Mouse (Mus musculus) midbrain, embryonic 14.5 days (tissue): ENCODE results near the gene Gpr62. TPM values are rescaled to one million over a fixed set of nuclear protein-coding genes. Genes with fewer than 3 reads are reported as not detected.
A peak's percentile ranks its signal among the peaks of the same experiment; 100 is the strongest.

ENCODE experiments used
- ATAC-seq: fragments of 200-750 bp; cut with Nextera tagmentation; 2 replicates; pipeline ENCODE4 v1.8.0; 2017; ENCODE audit warnings: moderate number of reproducible peaks, moderate library complexity; ENCODE audit not compliant: low FRiP score, low TSS enrichment
- DNase-seq: peaks from one replicate; pipeline ENCODE4 v3.0.0-alpha.2; 2015
- H3K27ac ChIP-seq: fragments of 300-500 bp; sonication (generic); replicated peaks from 2 replicates; pipeline ENCODE4 v1.5.1; 2014; ENCODE audit warnings: mild to moderate bottlenecking, low read depth, low read length, moderate library complexity
- H3K27me3 ChIP-seq: fragments of 300-500 bp; sonication (generic); 2 replicates; pipeline ENCODE4 v1.6.1; 2014; ENCODE audit warnings: low read length, control low read depth, mixed read lengths; ENCODE audit not compliant: control insufficient read depth, insufficient read depth
- H3K36me3 ChIP-seq: fragments of 300-500 bp; sonication (generic); 2 replicates; pipeline ENCODE4 v1.6.1; 2014; ENCODE audit warnings: low read length, control low read depth; ENCODE audit not compliant: control insufficient read depth, insufficient read depth
- H3K4me1 ChIP-seq: fragments of 300-500 bp; sonication (generic); 2 replicates; pipeline ENCODE4 v1.6.1; 2014; ENCODE audit warnings: mild to moderate bottlenecking, antibody characterized with exemption, low read length, control low read depth; ENCODE audit not compliant: control insufficient read depth, insufficient read depth
- H3K4me2 ChIP-seq: fragments of 300-500 bp; sonication (generic); 2 replicates; pipeline ENCODE4 v1.6.1; 2014; ENCODE audit warnings: mild to moderate bottlenecking, low read length, moderate library complexity
- H3K4me3 ChIP-seq: fragments of 300-500 bp; sonication (generic); replicated peaks from 2 replicates; pipeline ENCODE4 v1.5.1; 2014; ENCODE audit warnings: low read depth, low read length
- H3K9ac ChIP-seq: fragments of 300-500 bp; sonication (generic); replicated peaks from 2 replicates; pipeline ENCODE4 v1.6.1; 2014; ENCODE audit warnings: mild to moderate bottlenecking, low read length, moderate library complexity
- H3K9me3 ChIP-seq: fragments of 300-500 bp; sonication (generic); 2 replicates; pipeline ENCODE4 v1.6.1; 2016; ENCODE audit warnings: low read length, control low read depth, mixed read lengths; ENCODE audit not compliant: control insufficient read depth
- WGBS: fragments of 180-500 bp; shearing (Covaris S2); extraction: QIAGEN DNeasy Blood & Tissue Kit; methylation state at CpG from one replicate; pipeline ENCODE4 v1.1.7; 2014; 5-methylcytosine and 5-hydroxymethylcytosine counted together
- polyA plus RNA-seq: library from polyadenylated mRNA; unstranded; fragments of >200 nt; fragmentation: Nextera tagmentation; extraction: Ambion mirVana; gene quantifications from 2 replicates; pipeline ENCODE4 v1.2.1, GENCODE M21; 2014

Gene Gpr62
- polyA plus RNA-seq, 1 experiment from 2014 or later, result 0.93 TPM

DNA sequence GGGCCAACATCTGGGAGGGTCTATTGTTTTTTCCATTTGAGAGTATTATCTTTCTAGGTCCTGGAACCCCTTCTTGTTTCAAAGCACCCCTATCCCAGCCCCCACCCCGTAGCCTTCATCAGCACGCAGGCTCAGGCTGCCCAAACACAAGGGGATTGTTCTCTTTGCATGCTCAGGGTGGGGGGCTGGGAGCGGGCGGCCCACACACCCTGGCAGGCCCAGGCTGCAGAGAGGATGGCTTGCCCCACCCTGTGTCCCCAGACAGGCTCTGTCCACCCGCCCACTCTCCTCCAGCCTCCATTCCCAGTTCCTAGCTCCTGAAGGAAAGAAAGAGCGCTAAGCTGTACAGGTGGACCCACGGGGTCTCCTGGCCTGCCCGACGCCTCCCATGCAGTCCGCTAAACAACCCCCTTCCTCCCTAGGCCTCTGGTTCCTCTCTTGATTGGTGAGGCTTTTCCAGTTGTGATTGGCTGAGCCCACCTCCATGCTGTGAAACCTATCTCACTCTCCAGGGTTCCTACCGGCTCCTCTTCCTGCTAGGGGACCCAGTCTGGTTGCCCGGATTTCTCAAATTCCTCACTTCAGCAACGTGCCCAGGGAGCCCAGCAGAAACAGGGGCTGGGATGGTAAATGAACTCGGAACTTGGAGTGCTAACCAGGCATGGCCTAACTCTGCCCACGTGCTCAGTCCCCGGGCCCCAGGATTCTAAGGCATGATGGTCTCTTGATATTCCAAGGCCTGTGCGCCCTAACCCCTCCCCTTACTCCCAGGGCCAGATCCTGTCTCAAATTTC lies 10.7 kb downstream of the Gpr62 start:
- H3K27me3 ChIP-seq, result no peaks in the 10 kb centered on the region
- ATAC-seq, result peak; percentile 36
- peak overlapping the region; percentile 80 for H3K4me3 ChIP-seq
- under 1% methylated on average over 17 of the region's 17 CpGs for WGBS
- H3K9ac ChIP-seq, result peak overlapping the region; percentile 95
- peak overlapping the region; percentile 96 for H3K27ac ChIP-seq
- DNase-seq, result peak; percentile 76
- H3K4me2 ChIP-seq, result peak overlapping the region; percentile 100
- H3K4me1 ChIP-seq, result peaks cover 48% of the 10 kb centered on the region
- H3K36me3 ChIP-seq, result peaks cover 10% of the 10 kb centered on the region
- H3K9me3 ChIP-seq, result no peaks in the 10 kb centered on the region

DNA sequence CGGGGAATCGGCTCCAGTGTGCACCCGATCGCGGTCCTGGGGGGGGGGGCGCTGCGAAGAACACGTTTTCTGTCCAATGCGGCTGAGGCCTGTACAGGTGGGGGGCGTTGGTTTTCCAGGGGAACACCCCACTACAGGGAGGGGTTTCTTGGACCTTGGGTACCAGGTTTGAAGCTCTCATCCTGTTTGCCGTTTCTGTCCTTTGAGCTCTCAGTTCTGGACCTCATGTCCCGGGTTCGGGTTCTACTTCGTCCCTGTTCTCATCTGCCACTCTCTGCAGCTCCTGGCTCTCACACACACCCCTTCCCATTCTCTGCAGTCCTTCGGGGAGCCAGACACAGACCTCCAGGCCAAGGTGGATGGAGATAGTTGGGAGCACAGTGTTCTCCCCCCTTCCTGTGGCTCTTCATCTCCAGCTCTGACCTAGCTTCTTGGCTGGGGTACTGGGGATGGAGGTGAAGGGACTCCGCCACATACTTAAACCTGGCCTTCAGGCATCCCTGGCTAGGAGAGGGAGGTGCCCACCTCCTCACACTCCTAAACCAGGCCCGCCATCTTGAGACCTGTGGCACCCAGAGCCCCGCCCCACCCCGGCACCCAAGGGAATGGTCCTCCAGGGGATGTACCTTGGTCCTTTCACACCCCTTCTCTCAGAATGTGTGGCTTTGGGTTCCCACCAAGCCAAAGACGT lies 11.5 kb downstream of the Gpr62 start:
- H3K4me1 ChIP-seq, result peaks cover 45% of the 10 kb centered on the region
- H3K9me3 ChIP-seq, result no peaks in the 10 kb centered on the region
- peak; percentile 18; the same call in 1 of the 2 replicates for ATAC-seq
- no peaks in the 10 kb centered on the region for H3K27me3 ChIP-seq
- peak overlapping the region; percentile 100 for H3K4me2 ChIP-seq
- H3K36me3 ChIP-seq, result peaks cover 5% of the 10 kb centered on the region; the same call in 1 of the 2 replicates
- WGBS, result under 1% methylated on average over 19 of the region's 20 CpGs
- peak overlapping the region; percentile 96 for H3K27ac ChIP-seq
- DNase-seq, result peak; percentile 66
- H3K9ac ChIP-seq, result peak overlapping the region; percentile 95
- peak overlapping the region; percentile 80 for H3K4me3 ChIP-seq

DNA sequence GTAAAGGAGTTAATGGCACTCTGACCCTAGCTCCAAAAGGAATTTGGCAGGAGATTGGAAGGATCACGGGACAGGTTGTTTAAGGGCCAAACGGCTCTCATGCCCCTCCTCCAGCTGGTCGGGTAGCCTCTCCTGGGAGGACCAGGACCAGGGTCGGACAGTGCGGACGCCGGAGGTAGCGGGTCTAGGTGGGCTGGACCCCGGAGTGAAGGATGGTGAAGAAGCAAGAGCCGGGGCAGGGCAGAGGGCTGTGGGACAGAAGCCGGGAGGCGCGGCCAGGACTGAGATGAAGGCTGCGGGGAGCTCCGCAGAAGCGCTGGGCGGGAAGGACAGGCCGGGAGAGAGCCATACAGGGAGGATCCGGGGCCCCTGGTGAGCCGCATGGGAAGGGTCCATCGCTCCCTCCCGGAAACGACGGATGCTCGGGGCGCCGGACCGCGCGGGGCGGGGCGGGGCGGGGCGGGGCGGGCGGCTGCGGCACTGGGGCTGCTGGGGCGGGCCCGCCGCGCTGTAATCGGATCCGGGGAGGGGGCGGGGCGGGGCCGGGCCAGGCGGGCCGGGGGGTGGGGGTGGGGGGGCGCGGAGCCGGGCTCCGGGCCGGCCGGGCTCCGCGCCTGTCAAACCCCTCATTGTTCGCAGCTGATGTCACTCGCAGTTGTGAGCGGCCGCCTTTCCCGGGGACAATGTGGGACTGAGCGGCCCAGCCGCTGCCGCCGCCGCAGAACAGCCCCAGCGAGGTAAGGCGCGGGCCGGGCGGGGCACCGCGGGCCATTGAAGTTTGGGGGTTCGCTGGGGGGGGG lies 12.3 kb downstream of the Gpr62 start, which contains the start of gene Pcbp4:
Gene Pcbp4, plus strand, starts transcription at position 21 of the 800 bp plus-strand sequence.
- peak within 1 kb of the TSS; percentile 96 for H3K27ac ChIP-seq
- peak; percentile 68 for ATAC-seq
- peaks cover 48% of the 10 kb centered on the region for H3K4me1 ChIP-seq
- under 1% methylated on average over 61 of the region's 74 CpGs for WGBS
- peaks cover 2% of the 10 kb centered on the region; the same call in 1 of the 2 replicates for H3K36me3 ChIP-seq
- H3K9me3 ChIP-seq, result no peaks in the 10 kb centered on the region
- H3K4me3 ChIP-seq, result peak within 1 kb of the TSS; percentile 80
- H3K27me3 ChIP-seq, result no peaks in the 10 kb centered on the region
- H3K9ac ChIP-seq, result peak within 1 kb of the TSS; percentile 95
- peak; percentile 83 for DNase-seq
- H3K4me2 ChIP-seq, result peak within 1 kb of the TSS; percentile 100

DNA sequence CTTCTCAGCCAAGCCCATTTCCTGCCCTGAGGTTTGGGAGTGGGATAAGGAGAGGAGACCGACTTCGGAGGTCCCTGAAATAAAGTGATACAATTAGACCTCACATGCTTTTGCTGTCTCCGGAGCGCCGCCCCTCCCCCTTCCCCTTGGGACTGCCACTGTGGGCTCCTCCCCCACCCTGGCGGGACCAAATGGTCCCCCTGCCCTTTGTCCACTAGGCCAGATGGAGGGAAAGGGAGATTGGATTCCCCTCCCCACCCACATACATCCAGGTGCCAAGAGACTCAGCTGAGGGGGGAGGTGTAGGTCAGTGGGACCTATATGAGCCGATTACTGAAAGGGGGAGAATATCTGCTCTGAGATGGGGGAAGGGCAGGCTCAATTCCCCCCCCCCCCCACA lies 12.9 kb downstream of the Gpr62 start:
- 2% methylated on average over 6 of the region's 7 CpGs for WGBS
- Histone ChIP-seq H3K4me2 (peak overlapping the region; percentile 100), H3K27ac (peak overlapping the region; percentile 96), H3K4me1 (peaks cover 48% of the 10 kb centered on the region), H3K4me3 (peak overlapping the region; percentile 80), H3K9me3 (no peaks in the 10 kb centered on the region), H3K9ac (peak overlapping the region; percentile 95), H3K27me3 (no peaks in the 10 kb centered on the region), H3K36me3 (no peaks in the 10 kb centered on the region; the same call in 1 of the 2 replicates)
- peak; percentile 7; the same call in 1 of the 2 replicates for ATAC-seq
- peak; percentile 65 for DNase-seq

DNA sequence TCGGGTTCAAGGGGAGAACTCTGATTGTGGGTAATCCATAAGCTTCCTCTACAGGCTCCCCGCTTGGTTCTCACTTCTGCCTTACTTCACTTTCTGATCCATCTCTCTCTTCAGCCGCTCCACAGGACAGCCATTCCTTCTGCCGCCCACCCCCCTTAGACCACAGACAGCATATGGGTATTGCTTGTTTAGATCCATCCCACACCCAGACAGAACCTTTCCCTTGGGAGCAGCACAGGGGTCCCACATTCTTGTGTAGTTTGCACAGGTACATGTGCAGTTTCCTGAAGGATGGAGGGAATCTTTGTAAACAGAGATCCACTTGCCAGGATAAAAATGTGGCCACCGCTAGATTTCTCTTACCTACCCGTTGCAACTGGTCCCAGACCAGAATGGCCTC lies 13.4 kb downstream of the Gpr62 start:
- ATAC-seq, result no peak
- H3K4me3 ChIP-seq, result peak overlapping the region; percentile 80; the same call in 1 of the 2 replicates
- H3K4me1 ChIP-seq, result peaks cover 46% of the 10 kb centered on the region
- H3K36me3 ChIP-seq, result no peaks in the 10 kb centered on the region; the same call in 1 of the 2 replicates
- WGBS, result 14% methylated on average over 6 of the region's 6 CpGs
- no peak for DNase-seq
- H3K4me2 ChIP-seq, result peak overlapping the region; percentile 100
- H3K9ac ChIP-seq, result peak overlapping the region; percentile 95; the same call in 1 of the 2 replicates
- no peaks in the 10 kb centered on the region for H3K27me3 ChIP-seq
- peak overlapping the region; percentile 96; the same call in 1 of the 2 replicates for H3K27ac ChIP-seq
- H3K9me3 ChIP-seq, result no peaks in the 10 kb centered on the region

DNA sequence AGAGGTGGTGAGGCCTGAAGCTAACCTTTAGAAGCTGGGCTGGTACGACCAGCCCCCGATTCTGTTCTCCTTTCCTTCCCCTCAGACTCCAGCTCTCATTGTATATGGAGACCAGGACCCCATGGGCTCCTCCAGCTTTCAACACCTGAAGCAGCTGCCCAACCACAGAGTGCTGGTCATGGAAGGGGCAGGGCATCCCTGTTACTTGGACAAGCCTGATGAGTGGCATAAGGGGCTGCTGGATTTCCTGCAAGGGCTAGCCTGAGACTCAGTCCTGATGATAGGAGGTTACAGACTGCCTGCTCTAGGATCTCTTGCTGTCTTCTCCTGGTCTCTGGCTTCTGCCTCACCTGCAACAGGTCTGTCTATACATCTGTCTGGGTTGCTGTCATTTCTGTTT lies 13.8 kb downstream of the Gpr62 start:
- Histone ChIP-seq H3K4me3 (no peak overlapping the region), H3K27ac (no peak overlapping the region)

DNA sequence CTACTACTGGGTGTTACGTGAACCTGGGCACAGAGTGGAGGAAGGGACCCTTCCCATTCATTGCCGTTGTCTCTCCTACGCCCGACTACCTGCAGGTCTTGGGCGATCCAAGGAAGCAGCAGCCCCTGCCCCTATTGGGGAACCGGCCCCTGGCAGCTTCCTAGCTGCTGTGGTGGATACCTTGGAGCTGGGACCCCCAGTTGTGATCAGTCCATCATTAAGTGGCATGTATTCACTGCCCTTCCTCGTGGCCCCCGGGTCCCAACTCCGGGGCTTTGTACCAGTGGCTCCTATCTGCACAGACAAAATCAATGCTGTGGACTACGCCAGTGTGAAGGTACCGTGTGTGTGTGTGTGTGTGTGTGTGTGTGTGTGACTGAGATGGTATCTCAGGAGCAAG lies 14.4 kb downstream of the Gpr62 start:
- Histone ChIP-seq H3K9ac (no peak overlapping the region), H3K36me3 (no peaks in the 10 kb centered on the region; the same call in 1 of the 2 replicates), H3K27ac (no peak overlapping the region), H3K4me3 (no peak overlapping the region), H3K27me3 (no peaks in the 10 kb centered on the region), H3K4me2 (no peak overlapping the region), H3K4me1 (peaks cover 44% of the 10 kb centered on the region), H3K9me3 (no peaks in the 10 kb centered on the region)
- no peak for ATAC-seq
- no peak for DNase-seq
- 74% methylated on average over 11 of the region's 11 CpGs for WGBS

More for the DNA sequence above, 13.8 kb downstream of the Gpr62 start:
- Histone ChIP-seq H3K4me2 (peak overlapping the region; percentile 100; the same call in 1 of the 2 replicates), H3K9me3 (no peaks in the 10 kb centered on the region), H3K4me1 (peaks cover 44% of the 10 kb centered on the region), H3K9ac (peak overlapping the region; percentile 95; the same call in 1 of the 2 replicates), H3K27me3 (no peaks in the 10 kb centered on the region), H3K36me3 (no peaks in the 10 kb centered on the region; the same call in 1 of the 2 replicates)
- 61% methylated on average over 2 of the region's 2 CpGs for WGBS
- DNase-seq (no peak), ATAC-seq (no peak)

DNA sequence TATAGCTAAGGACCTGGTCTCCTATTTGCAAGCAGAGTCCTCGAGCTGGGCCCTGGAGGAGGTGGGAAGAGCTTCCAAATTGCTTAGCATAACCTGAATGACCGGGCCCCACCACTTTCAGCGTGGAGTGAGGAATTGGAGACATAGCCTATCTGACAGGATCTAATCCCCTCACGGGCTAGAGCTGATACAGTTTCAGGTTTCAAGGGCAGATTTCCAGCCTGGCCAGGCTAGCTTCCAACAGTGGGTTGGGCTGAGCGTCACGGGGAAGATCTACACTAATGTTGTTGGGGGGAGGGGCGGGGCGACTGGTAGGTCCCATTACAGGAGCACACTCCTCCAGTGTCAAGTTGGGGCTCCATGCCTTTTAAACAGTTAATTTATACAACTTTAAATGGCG lies 15.1 kb downstream of the Gpr62 start:
- Histone ChIP-seq H3K4me1 (peaks cover 40% of the 10 kb centered on the region), H3K27ac (no peak overlapping the region), H3K27me3 (no peaks in the 10 kb centered on the region), H3K4me2 (no peak overlapping the region), H3K4me3 (no peak overlapping the region), H3K36me3 (no peaks in the 10 kb centered on the region), H3K9me3 (no peaks in the 10 kb centered on the region), H3K9ac (no peak overlapping the region)
- whole genome bisulfite sequencing, result 21% methylated on average over 9 of the region's 9 CpGs
- DNase-seq (no peak), ATAC-seq (no peak)
